Mouse (Mus musculus): Measurements from ENCODE around the gene Apol9b. TPM values are rescaled to one million over a fixed set of nuclear protein-coding genes. Genes with fewer than 3 reads are reported as not detected.
"Not testable (repeated sequence)": the region's sequence is repeated elsewhere in the genome, so short reads cannot be mapped to it uniquely, and the experiment has no call there.

Apol9b gene
- polyA plus RNA-seq, 1 experiment from 2014 or later, result not detected

GRCm38 (mm10) chr15:77727745-77728144 is 1.1 kb upstream of the Apol9b start:
- H3K27me3 ChIP-seq; H3K4me3 ChIP-seq; H3K36me3 ChIP-seq; ATAC-seq (ENCODE audit: low FRiP score); H3K27ac ChIP-seq; H3K4me1 ChIP-seq; H3K4me2 ChIP-seq (replicated peaks); H3K9ac ChIP-seq; H3K9me3 ChIP-seq (replicated peaks): not testable (repeated sequence)
- 87% methylated on average over 3 of the region's 3 CpGs for WGBS

DNA sequence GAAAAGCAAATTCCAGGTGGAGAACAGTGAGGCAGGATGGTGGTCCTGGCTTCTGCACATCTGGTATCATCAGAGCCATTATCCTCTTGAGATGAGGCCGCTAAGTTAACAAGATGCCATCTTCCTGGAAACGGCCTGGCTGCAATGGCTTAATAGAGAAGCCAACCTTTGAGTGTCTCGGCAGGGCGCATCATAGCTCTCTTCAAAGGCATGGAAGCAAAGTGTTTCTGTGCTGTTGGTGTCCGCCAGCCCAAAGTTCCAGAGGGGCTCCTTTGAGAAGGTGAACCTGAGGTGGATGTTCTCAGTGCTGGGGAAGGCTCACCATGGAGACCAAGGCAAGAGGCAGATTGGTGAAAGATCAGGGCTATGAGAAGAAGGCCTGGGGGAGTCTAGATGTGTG is 2.8 kb downstream of the Apol9b start:
- no peak for ATAC-seq (ENCODE audit: low FRiP score)
- Histone ChIP-seq H3K4me1 (no peaks in the 10 kb centered on the region), H3K36me3 (no peaks in the 10 kb centered on the region), H3K9me3 (replicated peaks) (no peaks in the 10 kb centered on the region), H3K4me2 (replicated peaks) (no peak overlapping the region), H3K27me3 (no peaks in the 10 kb centered on the region), H3K4me3 (no peak overlapping the region), H3K27ac (no peak overlapping the region), H3K9ac (no peak overlapping the region)
- WGBS, result 90% methylated on average over 5 of the region's 5 CpGs

DNA sequence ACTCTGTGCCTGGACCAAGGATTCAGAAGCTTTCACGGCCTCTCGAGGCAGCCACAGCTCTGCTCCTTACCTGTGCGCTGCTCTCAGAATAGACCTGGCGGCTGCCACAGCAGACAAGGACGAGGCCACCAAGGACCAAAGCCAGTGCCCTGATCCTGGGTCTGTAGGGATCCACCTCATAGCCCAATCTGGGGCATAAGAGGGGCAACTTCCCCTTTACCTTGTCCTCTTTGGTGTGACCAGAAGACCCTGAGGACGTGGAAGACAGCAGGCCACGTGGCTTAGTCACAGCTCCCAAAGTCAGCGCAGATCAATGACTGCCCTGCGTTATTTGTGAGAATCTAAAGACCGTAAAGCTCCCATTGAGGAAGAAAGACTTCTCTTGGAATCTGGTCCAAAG is 4.0 kb downstream of the Apol9b start:
- not testable (repeated sequence) for H3K4me3 ChIP-seq; ATAC-seq (ENCODE audit: low FRiP score); H3K27me3 ChIP-seq; H3K4me1 ChIP-seq; H3K9me3 ChIP-seq (replicated peaks); H3K9ac ChIP-seq; H3K36me3 ChIP-seq; H3K4me2 ChIP-seq (replicated peaks); H3K27ac ChIP-seq
- WGBS, result 73% methylated on average over 10 of the region's 10 CpGs

DNA sequence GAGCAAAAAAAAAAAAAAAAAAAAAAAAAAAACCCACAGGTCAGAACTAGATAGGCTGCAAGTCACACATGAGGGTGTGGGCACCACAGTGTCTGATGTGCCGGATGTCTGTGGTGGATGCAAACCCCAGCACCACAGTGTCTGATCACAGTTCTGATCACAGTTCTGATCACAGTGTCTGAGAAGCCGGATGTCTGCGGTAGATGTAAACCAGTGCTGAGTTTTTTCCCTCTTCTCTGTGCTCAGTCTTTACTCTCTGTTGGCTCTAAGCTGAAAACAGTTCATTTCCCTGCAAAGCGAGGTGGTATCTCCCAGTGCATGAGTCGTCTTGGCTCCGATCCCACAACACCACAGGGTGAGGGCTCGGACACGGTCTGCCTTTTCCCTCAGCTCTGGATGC is 4.5 kb downstream of the Apol9b start:
- WGBS, result 89% methylated on average over 8 of the region's 8 CpGs

GRCm38 (mm10) chr15:77733903-77734302 is 5.1 kb downstream of the Apol9b start:
- H3K9me3 ChIP-seq (replicated peaks); H3K4me2 ChIP-seq (replicated peaks); H3K36me3 ChIP-seq; H3K27me3 ChIP-seq; ATAC-seq (ENCODE audit: low FRiP score); H3K4me1 ChIP-seq; H3K9ac ChIP-seq; H3K4me3 ChIP-seq; H3K27ac ChIP-seq: not testable (repeated sequence)
- 65% methylated on average over 4 of the region's 4 CpGs for WGBS

More for the DNA sequence above, 4.5 kb downstream of the Apol9b start:
- H3K4me1 ChIP-seq; H3K36me3 ChIP-seq; H3K4me3 ChIP-seq; H3K9me3 ChIP-seq (replicated peaks); H3K4me2 ChIP-seq (replicated peaks); H3K9ac ChIP-seq; H3K27ac ChIP-seq; ATAC-seq (ENCODE audit: low FRiP score); H3K27me3 ChIP-seq: not testable (repeated sequence)

GRCm38 (mm10) chr15:77740511-77741297 is 11.9 kb downstream of the Apol9b start:
- H3K4me1 ChIP-seq, result no peaks in the 10 kb centered on the region
- no peak overlapping the region for H3K27ac ChIP-seq
- no peaks in the 10 kb centered on the region for H3K9me3 ChIP-seq (replicated peaks)
- H3K9ac ChIP-seq, result no peak overlapping the region
- 81% methylated on average over 9 of the region's 9 CpGs for WGBS
- no peaks in the 10 kb centered on the region for H3K27me3 ChIP-seq
- no peaks in the 10 kb centered on the region for H3K36me3 ChIP-seq
- ATAC-seq (ENCODE audit: low FRiP score), result no peak
- H3K4me2 ChIP-seq (replicated peaks), result no peak overlapping the region
- H3K4me3 ChIP-seq, result no peak overlapping the region

- not testable (repeated sequence) for H3K4me1 ChIP-seq; H3K9me3 ChIP-seq (replicated peaks); H3K27ac ChIP-seq; H3K27me3 ChIP-seq; H3K4me2 ChIP-seq (replicated peaks); H3K4me3 ChIP-seq; H3K36me3 ChIP-seq; H3K9ac ChIP-seq; ATAC-seq (ENCODE audit: low FRiP score)
- WGBS, result 89% methylated on average over 6 of the region's 6 CpGs
These were observed 12.7 kb downstream of the Apol9b start for GRCm38 (mm10) chr15:77741556-77741955.

DNA sequence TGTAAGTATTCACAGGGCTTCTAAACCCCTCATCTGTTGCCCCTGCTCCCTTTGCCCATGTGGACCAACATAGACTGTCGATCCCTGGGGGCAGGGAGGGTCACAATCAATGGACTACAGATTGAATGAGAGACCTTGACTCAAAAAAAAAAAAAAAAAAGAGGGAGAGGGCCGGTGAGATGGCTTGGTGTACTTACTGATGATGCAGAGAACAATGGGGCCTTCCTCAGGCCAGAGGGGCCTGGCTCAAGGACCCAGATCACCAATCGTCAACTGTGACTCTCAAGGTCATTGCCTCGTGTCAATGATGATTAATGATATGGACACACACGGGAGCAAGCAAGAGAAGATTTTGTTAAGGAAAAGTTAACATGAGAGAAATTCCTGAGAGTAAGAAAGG is 15.8 kb downstream of the Apol9b start:
- H3K27me3 ChIP-seq, result no peaks in the 10 kb centered on the region
- no peak overlapping the region for H3K27ac ChIP-seq
- H3K4me2 ChIP-seq (replicated peaks), result no peak overlapping the region
- no peak for ATAC-seq (ENCODE audit: low FRiP score)
- no peak overlapping the region for H3K4me3 ChIP-seq
- H3K4me1 ChIP-seq, result no peaks in the 10 kb centered on the region
- H3K9ac ChIP-seq, result no peak overlapping the region
- 42% methylated on average over 5 of the region's 5 CpGs for WGBS
- H3K9me3 ChIP-seq (replicated peaks), result no peaks in the 10 kb centered on the region
- no peaks in the 10 kb centered on the region for H3K36me3 ChIP-seq

DNA sequence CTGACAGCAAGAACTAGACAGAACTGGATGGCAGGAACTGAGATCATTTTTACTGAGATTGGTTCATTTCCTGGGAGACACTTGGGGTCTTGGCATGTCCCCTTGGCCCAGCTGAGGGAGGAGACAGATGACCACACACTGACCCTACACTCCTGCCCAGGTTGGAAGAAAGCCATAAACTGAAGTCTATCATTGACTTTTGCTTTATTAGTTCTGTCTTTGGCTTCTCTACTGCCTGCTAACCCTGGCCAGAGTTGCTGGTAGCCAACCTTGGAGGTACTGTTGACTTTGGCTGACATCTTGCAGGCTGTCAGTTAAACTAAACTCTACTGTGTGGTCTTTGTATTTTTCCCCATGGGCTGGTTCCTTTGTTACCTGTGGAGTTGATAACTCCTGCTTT is 16.2 kb downstream of the Apol9b start:
- H3K9me3 ChIP-seq (replicated peaks), result no peaks in the 10 kb centered on the region
- no peak overlapping the region for H3K4me3 ChIP-seq
- no peak for ATAC-seq (ENCODE audit: low FRiP score)
- H3K27me3 ChIP-seq, result no peaks in the 10 kb centered on the region
- H3K27ac ChIP-seq, result no peak overlapping the region
- no peak overlapping the region for H3K9ac ChIP-seq
- H3K36me3 ChIP-seq, result no peaks in the 10 kb centered on the region
- no peaks in the 10 kb centered on the region for H3K4me1 ChIP-seq
- no peak overlapping the region for H3K4me2 ChIP-seq (replicated peaks)

DNA sequence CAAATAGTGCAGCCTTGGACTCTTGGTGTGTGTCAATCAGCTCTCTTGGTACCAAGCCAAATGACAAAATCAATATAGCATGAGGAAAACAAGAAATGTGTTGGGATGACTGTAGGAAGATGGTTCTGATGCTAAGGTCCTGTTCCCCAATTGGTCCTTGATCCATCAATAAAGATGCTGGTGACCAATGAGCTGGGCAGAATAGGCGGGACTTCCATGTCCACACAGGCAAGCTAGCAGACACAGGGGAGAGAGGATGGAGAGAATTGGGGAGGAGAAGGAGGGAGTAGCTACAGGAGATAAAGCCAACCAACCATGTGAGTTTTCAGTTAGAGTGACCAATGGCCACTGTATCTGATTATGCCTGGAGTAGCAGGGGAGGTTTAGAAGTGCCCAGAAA is 17.5 kb downstream of the Apol9b start:
- H3K4me2 ChIP-seq (replicated peaks), result no peak overlapping the region
- H3K9ac ChIP-seq, result no peak overlapping the region
- no peaks in the 10 kb centered on the region for H3K4me1 ChIP-seq
- no peaks in the 10 kb centered on the region for H3K27me3 ChIP-seq
- no peak overlapping the region for H3K27ac ChIP-seq
- no peak overlapping the region for H3K4me3 ChIP-seq
- H3K36me3 ChIP-seq, result no peaks in the 10 kb centered on the region
- no peaks in the 10 kb centered on the region for H3K9me3 ChIP-seq (replicated peaks)
- no peak for ATAC-seq (ENCODE audit: low FRiP score)
- 85% methylated on average over 1 of the region's 1 CpGs for WGBS

- no peak overlapping the region for H3K9ac ChIP-seq
- H3K4me2 ChIP-seq (replicated peaks), result no peak overlapping the region
- no peak overlapping the region for H3K27ac ChIP-seq
- H3K36me3 ChIP-seq, result no peaks in the 10 kb centered on the region
- no peaks in the 10 kb centered on the region for H3K9me3 ChIP-seq (replicated peaks)
- no peaks in the 10 kb centered on the region for H3K4me1 ChIP-seq
- H3K4me3 ChIP-seq, result no peak overlapping the region
- no peaks in the 10 kb centered on the region for H3K27me3 ChIP-seq
- 92% methylated on average over 3 of the region's 3 CpGs for WGBS
- ATAC-seq (ENCODE audit: low FRiP score), result no peak
These were observed 19.6 kb downstream of the Apol9b start for GRCm38 (mm10) chr15:77748414-77748813.

GRCm38 (mm10) chr15:77749717-77750116 is 20.9 kb downstream of the Apol9b start:
- no peaks in the 10 kb centered on the region for H3K9me3 ChIP-seq (replicated peaks)
- H3K27me3 ChIP-seq, result no peaks in the 10 kb centered on the region
- H3K9ac ChIP-seq, result no peak overlapping the region
- no peaks in the 10 kb centered on the region for H3K36me3 ChIP-seq
- H3K4me3 ChIP-seq, result no peak overlapping the region
- no peak overlapping the region for H3K27ac ChIP-seq
- no peak for ATAC-seq (ENCODE audit: low FRiP score)
- WGBS, result 90% methylated on average over 10 of the region's 10 CpGs
- no peaks in the 10 kb centered on the region for H3K4me1 ChIP-seq
- no peak overlapping the region for H3K4me2 ChIP-seq (replicated peaks)

GRCm38 (mm10) chr15:77750461-77750860 is 21.6 kb downstream of the Apol9b start:
- H3K27me3 ChIP-seq, result no peaks in the 10 kb centered on the region
- H3K4me2 ChIP-seq (replicated peaks), result no peak overlapping the region
- H3K36me3 ChIP-seq, result no peaks in the 10 kb centered on the region
- no peak overlapping the region for H3K9ac ChIP-seq
- no peaks in the 10 kb centered on the region for H3K4me1 ChIP-seq
- no peak for ATAC-seq (ENCODE audit: low FRiP score)
- H3K27ac ChIP-seq, result no peak overlapping the region
- WGBS, result 27% methylated on average over 1 of the region's 1 CpGs
- H3K9me3 ChIP-seq (replicated peaks), result no peaks in the 10 kb centered on the region
- no peak overlapping the region for H3K4me3 ChIP-seq
